Comparison of ENCODE assay signal across 23 mouse cellular contexts in genomic region chr5:114661029-114661428, GRCm38 (mm10). TPM values are rescaled to one million over a fixed set of nuclear protein-coding genes. Genes with fewer than 3 reads are reported as not detected.
DNase-seq lines count a peak whose midpoint lies in the region; ATAC-seq and TF ChIP-seq lines count a peak whose summit lies in the region.
"Had no signal": no experiment of that assay in that cellular context is flagged by ENCODE, and none has a peak within 500 bp of the region (broad histone marks: within the 10 kb centered on the region; RNA-seq: fewer than 3 reads in every experiment).

No protein-coding gene starts in this region.

- ATAC-seq in hematopoietic stem cell, adult 5-6 weeks (replicated peaks in 1 of 2; ENCODE audit: insufficient read depth in 1 of 2, low FRiP score in 2 of 2, low TSS enrichment in 1 of 2, low read depth in 1 of 2, poor library complexity in 2 of 2, severe bottlenecking in 2 of 2), result peak; percentile 80 to 82
- no peak for ATAC-seq in cerebellum, adult (ENCODE audit: insufficient number of reproducible peaks, low FRiP score, low TSS enrichment)

- H3K27ac ChIP-seq in gastrocnemius, adult 2 months, result peak overlapping the region; percentile 31; the same call in 1 of the 2 replicates
- H3K27ac ChIP-seq: forebrain, embryonic 10.5 days; hindbrain, embryonic 12.5 days; limb, embryonic 12.5 days; midbrain, embryonic 12.5 days; neural tube, embryonic 12.5 days had no signal

- no peak for TF ChIP-seq CTCF in gastrocnemius, adult 2 months (IDR thresholded peaks at IDR 0.05)

- H3K4me3 ChIP-seq in gastrocnemius, adult 2 months, result no peak overlapping the region
- H3K4me3 ChIP-seq: forebrain, embryonic 10.5 days; hindbrain, embryonic 12.5 days; limb, embryonic 12.5 days; midbrain, embryonic 12.5 days; neural tube, embryonic 12.5 days had no signal

- DNase-seq in gastrocnemius, adult 2 months, result no peak
- DNase-seq in gastrocnemius, adult 18-20 months (ENCODE audit: low spot score), result no peak
- peak; percentile 47 for DNase-seq in MEL-GATA-1-ER (ENCODE audit: extremely low read depth, low read depth)
- peak; percentile 28 for DNase-seq in skeletal muscle tissue, adult 2 months (ENCODE audit: low read depth, low spot score)
- no peak for DNase-seq in B cell, adult 2 months
- no peak for DNase-seq in left cerebral cortex, adult 8-10 months (ENCODE audit: low spot score in 2 of 2)
- DNase-seq: cerebellum, adult 11-12 months; cerebellum, postnatal 25 days; gastrocnemius, postnatal 14 days; kidney, adult 2 months; kidney, postnatal 25 days; layer of hippocampus, adult 9-11 months; lung, adult 18-20 months; lung, postnatal 36 days; right cerebral cortex, adult 18-20 months; thymus, postnatal 36 days had no signal

- intact Hi-C loops in gastrocnemius, adult 2 months (cut with DNase I), result no loop called here

RNA-seq across cellular contexts. Expression of gene Trpv4, which starts 2.8 kb away (rescaled TPM):
- total RNA-seq in gastrocnemius, adult 2 months (2021), result 1 to 10 TPM; 1.9 to 2.0 TPM
- total RNA-seq in gastrocnemius, adult 18-20 months (2021), result 1 to 10 TPM; 1.8 to 2.1 TPM
- total RNA-seq in hematopoietic stem cell, adult 5-6 weeks (2017), result 0.25 and 0.69 TPM in 2 replicates
- 1 to 10 TPM; 1.1 to 2.4 (median 1.5) TPM for total RNA-seq in left cerebral cortex, adult 8-10 months (2022)

RNA-seq across cellular contexts. Expression of gene Gltp, which starts 29.8 kb away (rescaled TPM):
- total RNA-seq in gastrocnemius, adult 2 months (2021), result 10 to 100 TPM in 1 of 2 experiments, 1 to 10 TPM in 1; 6.7 to 10.8 TPM
- total RNA-seq in gastrocnemius, adult 18-20 months (2021), result 1 to 10 TPM; 7.2 to 8.7 TPM
- 68.2 and 75.9 TPM in 2 replicates for total RNA-seq in hematopoietic stem cell, adult 5-6 weeks (2017)
- 10 to 100 TPM; 33.0 to 39.0 (median 35.4) TPM for total RNA-seq in left cerebral cortex, adult 8-10 months (2022)

RNA-seq across cellular contexts. Expression of gene Tchp, which starts 46.5 kb away (rescaled TPM):
- 1 to 10 TPM; 3.6 to 3.8 TPM for total RNA-seq in gastrocnemius, adult 2 months (2021)
- 1 to 10 TPM; 2.3 to 2.9 TPM for total RNA-seq in gastrocnemius, adult 18-20 months (2021)
- 16.3 and 21.2 TPM in 2 replicates for total RNA-seq in hematopoietic stem cell, adult 5-6 weeks (2017)
- total RNA-seq in left cerebral cortex, adult 8-10 months (2022), result 10 to 100 TPM; 10.7 to 18.7 (median 13.2) TPM

Comparison
In these comparisons a context has a peak if more than half of its experiments do, and no peak if none do; other contexts are left out.
1. DNase-seq: peak in MEL-GATA-1-ER (single experiment) and skeletal muscle tissue, adult 2 months (single experiment); none in gastrocnemius, adult 2 months (single experiment), gastrocnemius, adult 18-20 months (single experiment), B cell, adult 2 months (0 of 2) and left cerebral cortex, adult 8-10 months (0 of 2).